Mouse (Mus musculus): ENCODE data around the gene Rnf152. TPM values are rescaled to one million over a fixed set of nuclear protein-coding genes. Genes with fewer than 3 reads are reported as not detected.

The Rnf152 gene
- total RNA-seq, 2 experiments from 2014 or later, result 0.30 to 0.38 TPM

- DNase-seq (ENCODE audit: low spot score), result no peak
These were observed 44.0 kb downstream of the Rnf152 start for GRCm38 (mm10) chr1:105312601-105312901.

- DNase-seq (ENCODE audit: low spot score), result peak; percentile 5
These were observed 44.5 kb downstream of the Rnf152 start for GRCm38 (mm10) chr1:105311899-105312600.

GRCm38 (mm10) chr1:105302164-105302563 lies 54.3 kb downstream of the Rnf152 start:
- no peak for DNase-seq (ENCODE audit: low spot score)

- no peak for DNase-seq (ENCODE audit: low spot score)
These were observed 54.7 kb downstream of the Rnf152 start for GRCm38 (mm10) chr1:105301764-105302163.

- no peak for DNase-seq (ENCODE audit: low spot score)
These were observed 64.7 kb downstream of the Rnf152 start for GRCm38 (mm10) chr1:105291859-105292258.

- no peak for DNase-seq (ENCODE audit: low spot score)
These were observed 69.0 kb downstream of the Rnf152 start for GRCm38 (mm10) chr1:105287536-105287935.

GRCm38 (mm10) chr1:105286906-105287305 lies 69.6 kb downstream of the Rnf152 start:
- no peak for DNase-seq (ENCODE audit: low spot score)

GRCm38 (mm10) chr1:105285001-105285400 lies 71.5 kb downstream of the Rnf152 start:
- no peak for DNase-seq (ENCODE audit: low spot score)

- no peak for DNase-seq (ENCODE audit: low spot score)
These were observed 72.4 kb downstream of the Rnf152 start for GRCm38 (mm10) chr1:105284116-105284515.

GRCm38 (mm10) chr1:105281277-105281676 lies 75.2 kb downstream of the Rnf152 start:
- no peak for DNase-seq (ENCODE audit: low spot score)

- no peak for DNase-seq (ENCODE audit: low spot score)
These were observed 76.3 kb downstream of the Rnf152 start for GRCm38 (mm10) chr1:105280160-105280559.

GRCm38 (mm10) chr1:105274500-105275194 lies 81.9 kb downstream of the Rnf152 start:
- no peak for DNase-seq (ENCODE audit: low spot score)

GRCm38 (mm10) chr1:105271104-105271503 lies 85.4 kb downstream of the Rnf152 start:
- no peak for DNase-seq (ENCODE audit: low spot score)

- DNase-seq (ENCODE audit: low spot score), result no peak
These were observed 93.1 kb downstream of the Rnf152 start for GRCm38 (mm10) chr1:105263283-105264033.

- no peak for DNase-seq (ENCODE audit: low spot score)
These were observed 96.3 kb downstream of the Rnf152 start for GRCm38 (mm10) chr1:105260200-105260599.

- DNase-seq (ENCODE audit: low spot score), result no peak
These were observed 99.3 kb downstream of the Rnf152 start for GRCm38 (mm10) chr1:105257199-105257598.

- DNase-seq (ENCODE audit: low spot score), result no peak
These were observed 107.3 kb downstream of the Rnf152 start for GRCm38 (mm10) chr1:105249190-105249589.

- no peak for DNase-seq (ENCODE audit: low spot score)
These were observed 109.9 kb downstream of the Rnf152 start for GRCm38 (mm10) chr1:105246651-105247050.

GRCm38 (mm10) chr1:105246075-105246574 lies 110.4 kb downstream of the Rnf152 start:
- no peak for DNase-seq (ENCODE audit: low spot score)

GRCm38 (mm10) chr1:105243359-105244142 lies 113.0 kb downstream of the Rnf152 start:
- DNase-seq (ENCODE audit: low spot score), result no peak

GRCm38 (mm10) chr1:105240185-105240584 lies 116.3 kb downstream of the Rnf152 start:
- DNase-seq (ENCODE audit: low spot score), result no peak
